Mouse (Mus musculus): ENCODE results near the gene Rftn1. TPM values are rescaled to one million over a fixed set of nuclear protein-coding genes. Genes with fewer than 3 reads are reported as not detected.

Gene Rftn1
- total and polyA plus RNA-seq, 2 experiments from 2014 or later: 19.7 to 44.4 TPM

- 74% methylated on average over 5 of the region's 5 CpGs for WGBS
- Histone ChIP-seq H3K27me3 (ENCODE audit: insufficient read depth, low read length) (no peaks in the 10 kb centered on the region), H3K9ac (replicated peaks; ENCODE audit: low read length) (no peak overlapping the region), H3K4me1 (ENCODE audit: insufficient read depth, low read length) (no peaks in the 10 kb centered on the region), H3K4me2 (ENCODE audit: low read depth, low read length) (no peak overlapping the region), H3K27ac (no peak overlapping the region), H3K9me3 (ENCODE audit: low read length) (no peaks in the 10 kb centered on the region), H3K36me3 (ENCODE audit: insufficient read depth, low read length) (0 out of 2 replicates have a peak, but pooled peaks cover 4% of the 10 kb centered on the region), H3K4me3 (ENCODE audit: low read length) (no peak overlapping the region)
- DNase-seq (ENCODE audit: low spot score) (no peak), ATAC-seq (no peak)
- no peak for TF ChIP-seq CTCF (IDR thresholded peaks at IDR 0.05; ENCODE audit: low read depth)
Measured at GRCm38 (mm10) chr17:49996626-49997152, 193.8 kb downstream of the Rftn1 start.

GRCm38 (mm10) chr17:49996097-49996496 is 194.4 kb downstream of the Rftn1 start:
- no peak overlapping the region for H3K27ac ChIP-seq
- H3K27me3 ChIP-seq (ENCODE audit: insufficient read depth, low read length): no peaks in the 10 kb centered on the region
- 90% methylated on average over 6 of the region's 6 CpGs for WGBS
- no peak for TF ChIP-seq CTCF (IDR thresholded peaks at IDR 0.05; ENCODE audit: low read depth)
- no peak overlapping the region for H3K9ac ChIP-seq (replicated peaks; ENCODE audit: low read length)
- no peaks in the 10 kb centered on the region for H3K4me1 ChIP-seq (ENCODE audit: insufficient read depth, low read length)
- no peak for ATAC-seq
- H3K9me3 ChIP-seq (ENCODE audit: low read length): no peaks in the 10 kb centered on the region
- H3K4me2 ChIP-seq (ENCODE audit: low read depth, low read length): no peak overlapping the region
- no peak overlapping the region for H3K4me3 ChIP-seq (ENCODE audit: low read length)
- H3K36me3 ChIP-seq (ENCODE audit: insufficient read depth, low read length): 0 out of 2 replicates have a peak, but pooled peaks cover 4% of the 10 kb centered on the region
- DNase-seq (ENCODE audit: low spot score): no peak

- DNase-seq (ENCODE audit: low spot score) (no peak), ATAC-seq (no peak)
- H3K4me1 ChIP-seq (ENCODE audit: insufficient read depth, low read length): no peaks in the 10 kb centered on the region
- no peaks in the 10 kb centered on the region for H3K9me3 ChIP-seq (ENCODE audit: low read length)
- H3K4me2 ChIP-seq (ENCODE audit: low read depth, low read length): no peak overlapping the region
- H3K27me3 ChIP-seq (ENCODE audit: insufficient read depth, low read length): no peaks in the 10 kb centered on the region
- 92% methylated on average over 3 of the region's 3 CpGs for WGBS
- H3K4me3 ChIP-seq (ENCODE audit: low read length): no peak overlapping the region
- no peak overlapping the region for H3K9ac ChIP-seq (replicated peaks; ENCODE audit: low read length)
- 0 out of 2 replicates have a peak, but pooled peaks cover under 1% of the 10 kb centered on the region for H3K36me3 ChIP-seq (ENCODE audit: insufficient read depth, low read length)
- H3K27ac ChIP-seq: no peak overlapping the region
- TF ChIP-seq CTCF (IDR thresholded peaks at IDR 0.05; ENCODE audit: low read depth): no peak
Measured at GRCm38 (mm10) chr17:49995226-49995625, 195.2 kb downstream of the Rftn1 start.

- ATAC-seq: no peak
Measured at GRCm38 (mm10) chr17:49993631-49994030, 196.8 kb downstream of the Rftn1 start.

GRCm38 (mm10) chr17:49992625-49993603 is 197.6 kb downstream of the Rftn1 start:
- WGBS: 72% methylated on average over 11 of the region's 11 CpGs
- no peak for TF ChIP-seq CTCF (IDR thresholded peaks at IDR 0.05; ENCODE audit: low read depth)

More at GRCm38 (mm10) chr17:49993631-49994030, 196.8 kb downstream of the Rftn1 start:
- no peak for TF ChIP-seq CTCF (IDR thresholded peaks at IDR 0.05; ENCODE audit: low read depth)
- no peak for DNase-seq (ENCODE audit: low spot score)
- no peak overlapping the region for H3K4me2 ChIP-seq (ENCODE audit: low read depth, low read length)
- H3K4me1 ChIP-seq (ENCODE audit: insufficient read depth, low read length): no peaks in the 10 kb centered on the region
- H3K9ac ChIP-seq (replicated peaks; ENCODE audit: low read length): no peak overlapping the region
- WGBS: 62% methylated on average over 3 of the region's 3 CpGs
- H3K36me3 ChIP-seq (ENCODE audit: insufficient read depth, low read length): no peaks in the 10 kb centered on the region
- H3K27ac ChIP-seq: no peak overlapping the region
- H3K4me3 ChIP-seq (ENCODE audit: low read length): no peak overlapping the region
- no peaks in the 10 kb centered on the region for H3K9me3 ChIP-seq (ENCODE audit: low read length)
- H3K27me3 ChIP-seq (ENCODE audit: insufficient read depth, low read length): no peaks in the 10 kb centered on the region

GRCm38 (mm10) chr17:49989583-49989982 is 200.9 kb downstream of the Rftn1 start:
- Histone ChIP-seq H3K4me3 (ENCODE audit: low read length) (no peak overlapping the region), H3K9ac (replicated peaks; ENCODE audit: low read length) (no peak overlapping the region), H3K9me3 (ENCODE audit: low read length) (no peaks in the 10 kb centered on the region), H3K27me3 (ENCODE audit: insufficient read depth, low read length) (no peaks in the 10 kb centered on the region), H3K4me1 (ENCODE audit: insufficient read depth, low read length) (no peaks in the 10 kb centered on the region), H3K27ac (no peak overlapping the region), H3K36me3 (ENCODE audit: insufficient read depth, low read length) (no peaks in the 10 kb centered on the region), H3K4me2 (ENCODE audit: low read depth, low read length) (no peak overlapping the region)
- DNase-seq (ENCODE audit: low spot score) (no peak), ATAC-seq (no peak)
- TF ChIP-seq CTCF (IDR thresholded peaks at IDR 0.05; ENCODE audit: low read depth): no peak
- WGBS: 49% methylated on average over 8 of the region's 8 CpGs

More at GRCm38 (mm10) chr17:49992625-49993603, 197.6 kb downstream of the Rftn1 start:
- Histone ChIP-seq H3K4me3 (ENCODE audit: low read length) (no peak overlapping the region), H3K27ac (no peak overlapping the region), H3K27me3 (ENCODE audit: insufficient read depth, low read length) (no peaks in the 10 kb centered on the region), H3K4me2 (ENCODE audit: low read depth, low read length) (no peak overlapping the region), H3K36me3 (ENCODE audit: insufficient read depth, low read length) (no peaks in the 10 kb centered on the region), H3K9me3 (ENCODE audit: low read length) (no peaks in the 10 kb centered on the region), H3K4me1 (ENCODE audit: insufficient read depth, low read length) (no peaks in the 10 kb centered on the region), H3K9ac (replicated peaks; ENCODE audit: low read length) (no peak overlapping the region)
- ATAC-seq: no peak
- DNase-seq (ENCODE audit: low spot score): no peak

Measured in hindbrain, postnatal 0 days (tissue).